ENCODE assay signal across 8 mouse cellular contexts in the genomic region with DNA sequence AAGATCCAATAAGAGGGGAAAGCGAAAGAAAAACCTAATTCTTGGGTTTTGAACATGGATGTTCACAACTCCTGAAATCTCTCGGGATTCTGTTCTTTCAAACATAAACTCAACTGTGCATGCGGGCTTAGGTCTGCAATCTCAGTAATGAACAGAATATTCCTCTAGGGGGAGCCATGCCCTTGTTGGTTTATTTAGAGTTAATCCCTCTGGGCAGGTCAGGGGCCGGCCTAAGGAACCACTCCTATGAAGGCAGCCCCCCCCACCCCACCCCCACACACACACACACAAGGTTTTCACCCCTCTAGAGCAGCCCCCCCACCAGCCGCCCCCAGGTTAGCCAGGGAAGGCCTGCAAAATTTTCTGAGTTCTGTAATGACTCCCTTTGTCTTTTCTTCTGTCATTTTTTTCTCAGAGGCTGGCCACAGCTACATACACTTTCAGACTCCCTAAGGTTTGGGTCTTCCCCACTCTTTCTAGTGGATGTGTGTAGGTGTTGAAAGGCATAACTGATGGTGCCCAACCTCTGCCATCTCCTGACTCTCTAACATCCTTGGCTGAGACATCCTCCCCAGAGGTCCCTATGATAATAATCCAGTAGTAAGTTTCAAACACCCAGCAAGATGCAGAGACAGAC. TPM values are rescaled to one million over a fixed set of nuclear protein-coding genes. Genes with fewer than 3 reads are reported as not detected.
DNase-seq lines count a peak whose midpoint lies in the region; ATAC-seq lines count a peak whose summit lies in the region.

No protein-coding gene starts in this region.

- WGBS in kidney, embryonic 16.5 days, result 23% methylated on average over 5 of the region's 5 CpGs
- 20% methylated on average over 5 of the region's 5 CpGs for WGBS in neural tube, embryonic 13.5 days

- ATAC-seq in kidney, embryonic 16.5 days (ENCODE audit: low FRiP score, low TSS enrichment), result 0 out of 2 replicates have a peak, but pooled peaks have one; percentile 31
- peak; percentile 56 for ATAC-seq in neural tube, embryonic 13.5 days (ENCODE audit: low read depth)

- no peaks in the 10 kb centered on the region for H3K4me1 ChIP-seq in kidney, embryonic 16.5 days (ENCODE audit: insufficient read depth, low read length)
- H3K4me1 ChIP-seq in neural tube, embryonic 13.5 days (replicated peaks), result no peaks in the 10 kb centered on the region

- intact Hi-C loops in left cerebral cortex, postnatal 14 days (cut with DNase I), result loop anchor here (5.0 kb wide), 1 partner anchor 235 kb away; no protein-coding TSS in a partner anchor
- intact Hi-C loops in left cerebral cortex, postnatal 4 days (cut with DNase I), result loop anchor here (10.0 kb wide), 1 partner anchor 233 kb away; no protein-coding TSS in a partner anchor

- H3K27ac ChIP-seq in kidney, embryonic 16.5 days (ENCODE audit: low read length), result no peak overlapping the region
- no peak overlapping the region for H3K27ac ChIP-seq in neural tube, embryonic 13.5 days (replicated peaks)

- H3K9me3 ChIP-seq in kidney, embryonic 16.5 days (ENCODE audit: low read length), result no peaks in the 10 kb centered on the region
- no peaks in the 10 kb centered on the region for H3K9me3 ChIP-seq in neural tube, embryonic 13.5 days

- H3K4me2 ChIP-seq in kidney, embryonic 16.5 days (replicated peaks; ENCODE audit: low read depth, low read length), result no peak overlapping the region
- H3K4me2 ChIP-seq in neural tube, embryonic 13.5 days, result no peak overlapping the region

- no peaks in the 10 kb centered on the region for H3K27me3 ChIP-seq in kidney, embryonic 16.5 days (ENCODE audit: insufficient read depth, low read length)
- H3K27me3 ChIP-seq in neural tube, embryonic 13.5 days, result no peaks in the 10 kb centered on the region

- no peak overlapping the region for H3K9ac ChIP-seq in kidney, embryonic 16.5 days (replicated peaks; ENCODE audit: low read length)
- H3K9ac ChIP-seq in neural tube, embryonic 13.5 days, result no peak overlapping the region

- H3K4me3 ChIP-seq in kidney, embryonic 16.5 days (ENCODE audit: low read length), result no peak overlapping the region
- H3K4me3 ChIP-seq in neural tube, embryonic 13.5 days, result no peak overlapping the region

- peak; percentile 43 for DNase-seq in adrenal gland, postnatal 10 days
- no peak for DNase-seq in adrenal gland, adult 8-10 months
- peak; percentile 31 to 39 for DNase-seq in left cerebral cortex, postnatal 14 days (ENCODE audit: low spot score in 2 of 2)
- no peak for DNase-seq in left cerebral cortex, postnatal 4 days
- DNase-seq in c-Kit-positive CD71-positive TER-119-negative erythroid progenitor cells, embryonic 14.5 days (ENCODE audit: low read depth), result peak; percentile 28
- no peak for DNase-seq in frontal cortex, postnatal 25 days (ENCODE audit: low spot score in 2 of 2)

- no peaks in the 10 kb centered on the region for H3K36me3 ChIP-seq in kidney, embryonic 16.5 days (ENCODE audit: insufficient read depth, low read length)
- H3K36me3 ChIP-seq in neural tube, embryonic 13.5 days, result no peaks in the 10 kb centered on the region

RNA-seq across cellular contexts. Expression of a gene that starts 16.2 kb away (rescaled TPM):
- total RNA-seq in adrenal gland, postnatal 10 days (2021), result 1 to 10 TPM; 2.3 to 3.7 TPM
- 1 to 10 TPM; 2.0 to 4.1 (median 2.9) TPM for total RNA-seq in adrenal gland, adult 8-10 months (2022)
- total RNA-seq in left cerebral cortex, postnatal 14 days (2021), result 1 to 10 TPM; 3.3 to 4.0 TPM
- 1 to 10 TPM; 4.7 to 6.5 TPM for total RNA-seq in left cerebral cortex, postnatal 4 days (2021)
- 0.27 and 0.30 TPM in 2 replicates for polyA plus RNA-seq in kidney, embryonic 16.5 days (2015; fragmentation: Nextera tagmentation; extraction: Ambion mirVana)
- polyA plus RNA-seq in neural tube, embryonic 13.5 days (2015; fragmentation: Nextera tagmentation; extraction: Ambion mirVana), result 4.2 and 5.2 TPM in 2 replicates

Comparison
In these comparisons a context has a peak if more than half of its experiments do, and no peak if none do; other contexts are left out.
1. DNase-seq: peak in adrenal gland, postnatal 10 days (single experiment), left cerebral cortex, postnatal 14 days (2 of 2) and c-Kit-positive CD71-positive TER-119-negative erythroid progenitor cells, embryonic 14.5 days (single experiment); none in adrenal gland, adult 8-10 months (single experiment), left cerebral cortex, postnatal 4 days (single experiment) and frontal cortex, postnatal 25 days (0 of 2).